Mouse (Mus musculus) adrenal gland, postnatal 10 days (tissue): ENCODE data around the gene Dus1l. TPM values are rescaled to one million over a fixed set of nuclear protein-coding genes. Genes with fewer than 3 reads are reported as not detected.
A peak's percentile ranks its signal among the peaks of the same experiment; 100 is the strongest.
"Not testable (repeated sequence)": the region's sequence is repeated elsewhere in the genome, so short reads cannot be mapped to it uniquely, and the experiment has no call there.

Source experiments
- DNase-seq: peaks from one replicate; pipeline ENCODE4 v3.0.0; 2021; ENCODE audit warnings: mixed read lengths
- long read RNA-seq, 2 experiments: library from polyadenylated mRNA; stranded (forward); transcript quantifications; one replicate each; pipeline ENCODE4 v2.0.0; 2021
- total RNA-seq, 2 experiments: library from RNA; stranded (reverse); gene quantifications; 2 replicates each; pipeline ENCODE4 v1.2.3; 2021

The Dus1l gene
- 10 to 100 TPM; 61.2 to 64.3 TPM for total RNA-seq
- long read RNA-seq, experiment 1, partial matches to known transcripts: 20 of 172 reads
- long read RNA-seq, experiment 1, other reads (novel, unspliced or antisense): 152 of 172 reads
- long read RNA-seq, experiment 2, partial matches to known transcripts: 36 of 100 reads
- long read RNA-seq, experiment 2, other reads (novel, unspliced or antisense): 64 of 100 reads

DNA sequence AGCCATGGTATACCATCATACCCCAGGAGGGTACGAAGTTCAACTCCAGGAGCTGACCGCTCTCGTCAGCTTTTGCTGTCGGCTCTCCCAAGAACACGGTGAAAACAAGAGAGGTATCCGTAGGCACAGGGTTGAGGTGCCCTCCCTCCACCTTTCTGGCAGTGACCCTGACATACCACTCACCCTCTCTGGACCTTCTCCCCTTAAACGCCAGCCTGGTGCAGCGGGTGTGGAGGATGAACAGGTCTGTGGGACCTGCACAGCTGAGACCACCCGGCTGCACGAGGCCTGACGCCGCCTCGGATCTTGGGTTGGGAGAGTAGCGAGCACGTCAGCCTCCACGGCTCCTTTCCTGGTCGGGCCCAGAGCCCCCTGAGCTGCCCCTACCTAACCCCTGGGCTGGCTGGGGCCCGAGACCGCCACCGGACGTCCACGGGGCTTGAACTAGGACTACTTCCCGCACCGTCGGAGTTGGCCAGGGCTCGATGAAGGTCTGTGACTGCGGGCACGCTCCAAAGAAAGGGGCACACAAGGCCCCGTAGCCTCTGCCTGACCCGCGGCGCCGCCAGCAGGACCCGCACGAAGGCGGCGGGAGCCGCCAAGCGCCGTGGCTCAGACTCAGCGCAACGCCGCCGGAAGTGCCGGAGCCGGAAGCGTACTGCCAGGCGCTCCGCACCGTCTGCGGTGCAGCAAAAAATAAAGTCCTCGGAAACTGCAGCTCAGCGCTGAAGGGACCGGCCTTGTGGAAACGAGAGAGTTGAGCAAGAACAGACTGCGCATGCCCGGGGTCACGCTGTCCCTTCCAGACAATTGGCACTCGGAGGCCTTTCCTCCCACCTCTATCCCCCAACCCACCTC lies at the start of gene Dus1l:
Gene Dus1l (minus strand): TSS at position 648 of the 858 bp plus-strand sequence.
- peak; percentile 99 for DNase-seq

DNA sequence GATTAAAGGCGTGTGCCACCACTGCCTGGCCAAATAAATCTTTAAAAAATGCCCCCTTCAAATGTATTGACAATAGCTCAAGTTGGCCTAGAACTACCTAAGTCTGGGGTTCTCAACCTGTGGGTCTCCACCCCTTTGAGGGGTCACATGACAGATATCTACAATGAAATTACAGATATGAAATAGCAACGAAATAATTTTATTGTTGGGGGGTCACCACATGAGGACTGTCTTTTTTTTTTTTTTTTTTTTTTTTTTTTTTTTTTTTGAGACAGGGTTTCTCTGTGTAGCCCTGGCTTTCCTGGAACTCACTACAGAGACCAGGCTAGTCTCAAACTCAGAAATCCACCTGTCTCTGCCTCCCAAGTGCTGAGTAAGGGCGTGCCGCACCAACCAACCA lies 48.1 kb upstream of the Dus1l start:
- no peak for DNase-seq

DNA sequence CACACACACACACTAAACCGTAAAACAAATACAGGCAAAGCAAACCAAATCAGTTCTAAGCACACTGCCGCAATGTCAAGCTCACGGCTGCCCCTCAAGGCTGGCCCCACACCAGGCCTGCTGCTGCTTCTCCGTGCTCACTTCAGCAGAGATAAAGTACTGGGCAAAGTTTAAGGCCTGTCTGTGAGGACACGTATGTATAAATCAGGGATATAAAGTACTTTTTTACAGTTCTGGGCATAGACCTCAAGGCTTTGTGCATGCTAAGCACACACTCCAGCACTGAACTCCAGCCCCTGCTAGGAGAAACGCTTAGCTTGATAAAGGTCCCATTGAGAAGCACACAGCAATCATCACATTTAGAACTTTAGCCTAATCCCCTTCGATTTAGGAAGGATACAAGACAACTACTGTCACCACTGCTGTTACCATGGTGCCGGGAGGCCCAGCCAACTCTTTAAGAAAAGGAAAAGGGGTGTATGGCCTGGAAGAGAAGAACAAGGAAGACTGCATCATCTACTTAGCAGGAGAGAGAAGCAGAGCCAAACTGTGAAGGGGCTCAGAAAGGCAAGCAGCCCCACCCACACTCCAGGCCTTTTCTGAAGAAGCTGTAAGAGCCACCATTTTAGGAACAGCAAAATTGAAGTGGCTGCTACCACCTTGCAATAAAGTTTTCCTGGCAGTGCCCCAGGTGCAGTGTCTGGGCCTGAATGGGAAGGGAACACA lies 37.5 kb upstream of the Dus1l start:
- DNase-seq: no peak

DNA sequence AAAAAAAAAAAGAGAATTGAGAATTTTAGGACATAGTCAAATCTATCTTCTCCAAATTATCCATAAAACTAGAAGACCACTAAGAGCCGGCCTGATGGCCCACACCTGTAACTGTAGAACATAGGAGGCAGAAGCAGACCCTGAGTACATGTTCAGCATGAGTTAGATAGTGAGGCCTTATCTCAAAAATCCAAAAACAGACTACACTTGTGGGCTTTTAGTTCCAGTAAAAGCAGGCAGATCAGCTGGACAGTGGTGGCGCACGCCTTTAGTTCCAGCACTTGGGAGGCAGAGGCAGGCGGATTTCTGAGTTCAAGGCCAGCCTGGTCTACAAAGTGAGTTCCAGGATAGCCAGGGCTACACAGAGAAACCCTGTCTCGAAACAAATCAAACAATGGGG lies 36.8 kb upstream of the Dus1l start:
- DNase-seq: not testable (repeated sequence)

DNA sequence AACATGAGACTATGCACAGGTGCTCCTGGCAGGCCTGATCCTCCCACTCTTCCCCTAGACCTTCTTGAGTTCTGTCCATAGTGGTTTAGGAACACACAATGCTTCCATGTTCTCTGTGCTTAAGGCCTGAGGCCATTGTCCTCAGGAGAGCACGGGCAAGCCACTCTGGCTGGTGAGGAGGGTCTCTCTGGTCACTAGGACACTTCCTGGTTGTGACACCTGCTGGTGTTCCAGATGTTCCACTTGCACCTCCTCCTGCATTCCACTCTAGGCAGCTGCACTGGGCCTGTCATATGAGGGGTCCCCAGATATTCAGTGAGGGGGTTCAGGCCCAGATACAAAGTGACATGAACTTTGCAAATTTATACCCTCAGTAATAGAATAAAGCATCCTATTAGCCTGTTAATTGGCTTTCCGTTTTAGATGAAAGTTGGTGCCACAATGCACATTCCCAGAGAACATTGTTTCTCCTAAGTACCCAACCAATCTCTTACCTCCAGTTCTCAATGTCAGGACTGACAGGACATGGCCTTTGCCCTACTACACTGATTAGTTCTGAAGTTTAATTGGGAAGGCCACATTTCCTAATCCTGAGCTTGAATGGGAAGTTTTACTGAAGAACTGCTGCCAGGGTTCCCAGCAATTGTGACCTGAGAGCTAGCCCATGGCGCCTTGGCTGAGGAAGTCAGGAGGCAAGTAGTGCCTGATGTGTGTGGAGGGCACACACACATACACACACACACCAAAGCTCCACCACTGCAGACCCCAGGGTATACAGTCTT lies 35.6 kb upstream of the Dus1l start:
- DNase-seq: no peak

DNA sequence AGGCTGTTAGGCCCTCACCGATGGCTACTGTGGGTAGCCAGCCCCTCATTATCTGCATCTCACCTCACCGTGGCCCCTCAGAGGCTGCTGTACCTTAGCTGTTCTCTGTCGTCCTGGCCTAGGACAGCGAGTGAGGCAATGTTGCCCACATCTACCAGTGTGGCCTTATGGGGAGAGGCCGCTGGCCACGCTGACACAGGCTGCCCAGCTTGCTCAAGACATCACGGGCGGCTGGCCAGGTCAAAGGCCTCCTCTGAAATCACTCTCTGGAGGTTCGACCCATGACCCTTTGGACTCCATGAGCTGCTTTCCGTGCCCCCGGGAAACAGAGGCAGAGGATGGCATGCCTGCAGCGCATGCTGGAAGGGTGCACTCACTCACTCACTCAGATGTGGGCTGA lies 34.5 kb upstream of the Dus1l start:
- DNase-seq: peak; percentile 74

DNA sequence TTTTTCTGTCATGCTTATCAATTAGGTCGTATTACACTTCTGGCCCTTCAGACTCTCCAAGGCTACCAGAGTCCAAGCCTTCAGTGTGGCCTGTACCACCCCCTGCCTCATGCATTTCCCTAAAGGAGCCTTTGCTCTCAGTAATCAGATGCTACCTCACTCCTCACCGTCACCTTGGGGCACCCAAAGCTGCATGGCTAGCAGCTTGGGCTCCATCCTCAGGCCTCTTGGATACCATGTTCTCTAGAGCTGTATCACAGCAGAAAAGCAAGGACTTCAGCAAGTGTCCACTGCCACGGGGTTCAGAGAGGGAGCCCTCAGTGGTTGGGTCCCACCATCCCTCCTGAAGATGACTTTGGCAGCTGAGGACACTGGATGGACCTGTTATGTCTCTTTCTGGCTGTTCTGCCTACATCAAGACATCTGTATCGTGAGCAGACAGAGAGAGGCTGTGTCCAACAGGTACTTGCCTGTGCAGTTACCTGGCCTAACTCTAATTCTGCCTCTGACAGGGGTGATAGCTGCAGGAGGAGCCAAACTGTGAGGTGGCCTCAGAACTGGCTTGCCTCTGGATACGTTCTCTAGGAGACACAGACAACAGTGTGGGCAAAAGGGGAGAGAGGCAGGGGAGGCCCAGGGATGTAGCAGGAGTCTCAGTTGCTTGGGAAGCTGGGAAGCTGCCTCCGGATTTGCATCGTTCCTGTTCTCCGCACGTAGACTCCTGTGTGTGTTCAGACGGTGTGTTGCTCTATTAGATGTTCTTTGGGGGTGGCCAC lies 33.7 kb upstream of the Dus1l start:
- no peak for DNase-seq

DNA sequence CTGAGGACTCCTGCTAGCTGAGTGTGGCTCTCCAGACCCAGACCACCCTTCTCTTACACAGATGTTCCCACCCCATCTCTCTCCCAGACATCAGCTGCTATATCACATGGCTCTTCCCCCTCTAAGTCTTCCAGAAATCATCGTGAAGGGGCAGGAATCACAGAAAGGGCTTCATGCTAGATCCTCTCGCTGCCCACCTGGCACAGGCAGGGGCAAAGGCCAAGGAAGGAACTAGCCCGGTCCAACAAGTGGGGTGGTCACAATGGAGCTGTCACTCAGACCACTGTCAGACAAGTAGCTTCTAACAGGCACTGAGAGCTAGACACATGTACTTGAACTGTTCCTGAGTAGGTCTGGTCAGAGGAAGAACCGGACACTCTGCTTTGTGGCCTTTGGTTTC lies 32.2 kb upstream of the Dus1l start:
- no peak for DNase-seq

DNA sequence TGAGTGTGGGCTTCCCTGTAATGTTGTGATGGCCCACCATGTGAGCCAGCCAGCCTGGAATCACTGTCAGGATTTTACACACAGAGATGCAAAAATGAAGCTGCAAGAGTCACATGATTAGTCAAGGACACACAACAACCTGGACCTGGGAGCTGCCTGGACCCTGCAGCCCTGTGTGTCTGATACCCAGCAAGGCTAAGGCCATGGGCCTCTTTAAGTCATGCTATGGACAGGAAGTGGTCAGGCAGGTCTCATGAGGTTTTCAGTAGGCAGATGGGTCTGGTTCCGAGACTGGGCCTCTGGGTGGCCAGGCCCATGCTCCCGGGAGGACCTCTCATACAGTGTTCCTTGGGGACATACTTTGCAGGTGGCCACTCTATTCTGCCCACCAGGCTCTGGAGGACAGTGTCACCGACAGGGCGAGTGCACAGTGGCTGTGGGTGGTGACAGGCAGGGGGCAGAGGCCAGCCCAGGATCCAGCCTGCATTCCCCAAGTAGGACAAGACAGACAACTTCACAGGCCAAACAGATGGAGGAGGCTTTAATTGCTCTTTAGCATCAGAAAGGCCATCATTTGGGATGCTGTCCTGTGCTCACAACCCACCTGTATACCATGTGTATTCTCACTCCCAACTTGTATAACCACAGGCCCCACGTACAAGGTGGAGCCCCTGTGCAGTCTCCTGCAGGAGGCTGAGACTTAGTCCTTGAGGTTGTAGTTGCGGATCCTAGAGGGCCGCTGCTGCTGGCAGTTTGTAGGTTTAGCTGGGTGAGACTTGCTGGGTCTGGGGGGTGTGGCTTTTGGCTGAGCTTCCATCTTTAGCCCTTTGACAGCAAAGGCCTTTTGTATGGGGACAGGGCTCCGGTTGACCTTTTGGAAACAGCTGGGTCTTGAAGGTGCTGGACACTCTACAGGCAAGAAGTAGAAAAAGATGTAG lies 30.1 kb upstream of the Dus1l start:
- no peak for DNase-seq

DNA sequence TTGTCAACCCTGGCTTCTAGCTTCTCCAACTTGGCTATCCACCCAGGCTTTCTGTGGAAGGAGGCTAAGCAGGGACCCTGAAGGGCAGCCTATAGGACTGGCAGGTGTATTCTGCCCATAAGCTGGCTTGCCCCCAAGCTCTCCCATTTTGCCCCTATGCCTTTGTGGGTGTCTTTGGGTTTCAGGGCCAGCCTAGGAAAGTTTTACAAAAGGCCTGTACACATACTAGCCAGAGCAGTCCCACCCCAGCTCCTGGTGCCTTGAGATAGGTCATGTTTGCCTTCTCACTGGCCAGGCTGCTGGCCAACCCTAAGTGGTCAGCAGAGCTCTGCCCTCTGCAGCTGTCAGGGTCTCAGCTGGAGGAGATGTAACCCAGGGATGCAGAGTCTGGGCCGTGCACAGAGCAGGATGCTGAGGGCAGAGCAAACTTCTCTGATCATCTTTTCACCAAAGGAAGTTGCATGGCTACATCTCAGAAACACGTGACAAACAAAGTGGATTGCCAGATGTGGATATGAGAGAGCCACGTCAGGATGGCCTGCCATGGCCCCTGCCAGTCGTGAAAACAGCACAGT lies 29.2 kb upstream of the Dus1l start:
- DNase-seq: no peak

DNA sequence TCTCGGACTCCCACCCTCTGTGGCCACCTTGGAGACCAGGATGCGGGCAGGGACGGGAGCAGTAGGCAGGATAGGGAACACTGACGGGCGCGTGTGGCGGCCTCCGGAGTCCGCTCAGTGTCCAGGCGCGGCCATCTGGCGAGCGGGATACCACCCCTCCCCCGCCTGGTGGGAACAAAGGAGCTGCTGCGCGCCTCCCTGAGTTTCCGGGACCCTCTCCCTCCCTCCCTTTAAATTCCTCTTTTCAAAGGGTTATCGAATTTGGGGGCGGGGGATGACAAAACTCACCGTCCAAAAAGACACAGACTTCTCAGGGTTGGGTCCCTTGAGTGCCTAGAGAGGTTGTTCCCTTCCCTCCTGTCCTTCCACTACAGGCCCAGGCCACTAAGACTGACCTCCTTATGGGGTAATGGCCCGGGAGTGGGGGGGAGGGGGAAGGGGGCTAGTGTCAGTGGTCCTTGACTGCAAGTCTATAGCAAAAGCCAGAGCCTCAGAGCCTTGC lies 28.6 kb upstream of the Dus1l start:
- DNase-seq: no peak

DNA sequence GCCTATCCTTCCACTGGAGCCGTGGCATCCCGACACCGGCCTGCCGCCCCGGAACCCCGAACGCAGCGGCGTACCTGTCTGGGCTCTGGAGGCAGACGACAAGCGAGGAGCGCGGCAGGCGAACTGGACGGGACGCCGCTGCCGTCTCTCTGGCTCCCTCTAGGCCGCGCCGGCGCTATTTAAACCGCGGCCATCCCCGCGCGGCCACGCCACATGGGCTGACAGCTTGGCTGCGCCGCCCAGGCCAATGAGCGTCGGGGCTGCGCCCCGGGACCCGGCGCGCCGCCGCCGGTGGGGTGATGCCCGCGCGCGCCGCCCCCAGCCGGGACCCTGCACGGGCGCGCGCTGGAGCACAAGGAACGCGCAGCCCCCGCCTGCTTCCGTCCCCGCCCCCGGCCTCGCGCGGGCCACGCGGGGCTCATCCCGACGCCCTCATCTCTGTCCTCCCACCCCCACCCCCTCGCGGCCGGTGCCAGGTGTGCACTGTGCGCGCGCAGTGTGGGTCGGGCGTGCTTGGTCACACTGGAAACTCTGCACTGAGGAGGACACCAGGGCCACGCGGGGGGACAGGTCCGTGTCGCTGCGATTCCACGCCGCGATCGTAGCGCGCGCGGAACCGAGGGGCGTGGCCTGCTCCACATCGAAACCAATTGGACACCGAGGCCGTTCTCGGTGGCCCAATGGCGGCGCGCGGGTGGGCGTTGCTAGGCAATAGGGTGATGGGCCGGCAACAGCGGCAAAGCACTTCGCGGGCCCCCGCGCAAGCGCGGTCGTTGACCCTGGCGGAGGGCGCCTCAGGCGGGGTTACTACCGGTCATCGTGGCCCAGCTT lies 28.0 kb upstream of the Dus1l start, which contains the start of gene Fasn:
Gene Fasn (minus strand): TSS at position 592 of the 831 bp plus-strand sequence.
- DNase-seq: peak; percentile 97

DNA sequence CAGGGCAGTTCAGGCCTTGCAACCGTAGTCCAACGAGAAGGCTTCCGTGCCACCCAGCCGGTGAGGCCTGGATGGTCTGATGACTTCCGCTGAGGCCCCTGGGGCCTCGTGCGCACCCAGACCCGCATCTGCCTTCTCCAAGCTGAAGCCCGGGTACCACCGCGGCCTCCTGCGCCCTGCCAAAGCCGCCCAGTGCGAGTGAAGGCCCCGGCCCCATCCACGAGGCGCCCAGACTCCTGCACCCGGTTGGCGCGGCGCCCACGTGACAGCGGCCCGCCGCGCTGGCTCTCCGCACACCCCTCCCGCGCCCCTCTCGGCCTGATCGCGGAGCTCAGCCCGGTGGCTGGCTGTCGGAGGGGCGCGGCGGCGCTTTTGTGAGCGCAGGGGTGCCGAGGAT lies 27.3 kb upstream of the Dus1l start:
- DNase-seq: peak; percentile 78

DNA sequence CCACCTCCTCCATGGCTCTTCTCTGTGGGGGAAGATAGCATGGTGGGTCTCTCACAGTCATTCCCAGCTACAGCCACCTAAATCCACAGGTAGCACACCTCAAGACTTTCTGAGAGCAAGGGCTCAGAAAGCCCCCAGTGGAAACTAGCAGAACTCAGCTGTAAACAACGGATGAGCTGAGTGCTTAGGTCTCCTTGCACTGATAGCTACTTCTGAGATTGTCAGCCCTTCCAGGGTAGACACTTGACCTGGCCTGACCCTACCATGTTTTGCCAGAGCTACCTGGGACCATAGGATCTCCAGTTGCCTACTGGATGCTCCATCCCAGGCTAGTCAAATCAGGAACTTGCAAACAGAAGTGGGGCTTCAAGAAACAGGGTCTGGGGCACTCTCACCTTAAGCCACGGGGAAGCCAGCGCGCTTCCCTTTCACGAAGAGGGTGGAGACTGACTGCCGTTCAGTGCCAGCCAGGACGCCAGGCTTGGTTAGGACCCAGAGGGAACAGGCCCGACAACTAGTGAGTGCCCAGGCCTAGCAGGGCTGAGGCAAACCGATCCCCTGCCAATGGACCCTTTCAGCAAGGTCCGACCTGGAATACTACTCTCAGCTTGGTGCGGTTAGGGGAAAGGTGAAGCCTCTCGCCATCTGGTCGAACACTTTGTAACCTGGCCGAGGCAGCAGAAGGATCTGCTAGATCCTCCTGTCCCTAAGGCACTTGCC lies 26.8 kb upstream of the Dus1l start:
- DNase-seq: peak; percentile 61

DNA sequence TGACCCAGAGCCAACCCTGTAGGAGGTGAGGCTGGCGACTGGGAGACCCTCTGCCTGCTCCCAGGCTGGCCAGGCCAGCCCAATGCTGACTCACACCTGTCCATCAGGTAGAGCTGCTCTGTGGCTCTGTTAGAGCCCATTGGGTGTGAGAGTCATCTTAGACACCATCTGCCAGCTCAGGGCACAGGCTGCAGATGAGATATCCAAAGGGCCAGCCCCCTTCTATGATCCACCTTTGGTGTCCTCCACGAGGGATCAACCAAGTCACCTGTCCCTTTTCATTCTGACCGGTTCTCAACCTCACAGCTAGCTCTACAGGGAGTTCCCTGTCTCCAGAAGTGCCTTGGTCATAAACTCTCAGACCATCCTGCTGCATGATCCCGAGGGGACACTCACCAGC lies 26.1 kb upstream of the Dus1l start:
- no peak for DNase-seq

DNA sequence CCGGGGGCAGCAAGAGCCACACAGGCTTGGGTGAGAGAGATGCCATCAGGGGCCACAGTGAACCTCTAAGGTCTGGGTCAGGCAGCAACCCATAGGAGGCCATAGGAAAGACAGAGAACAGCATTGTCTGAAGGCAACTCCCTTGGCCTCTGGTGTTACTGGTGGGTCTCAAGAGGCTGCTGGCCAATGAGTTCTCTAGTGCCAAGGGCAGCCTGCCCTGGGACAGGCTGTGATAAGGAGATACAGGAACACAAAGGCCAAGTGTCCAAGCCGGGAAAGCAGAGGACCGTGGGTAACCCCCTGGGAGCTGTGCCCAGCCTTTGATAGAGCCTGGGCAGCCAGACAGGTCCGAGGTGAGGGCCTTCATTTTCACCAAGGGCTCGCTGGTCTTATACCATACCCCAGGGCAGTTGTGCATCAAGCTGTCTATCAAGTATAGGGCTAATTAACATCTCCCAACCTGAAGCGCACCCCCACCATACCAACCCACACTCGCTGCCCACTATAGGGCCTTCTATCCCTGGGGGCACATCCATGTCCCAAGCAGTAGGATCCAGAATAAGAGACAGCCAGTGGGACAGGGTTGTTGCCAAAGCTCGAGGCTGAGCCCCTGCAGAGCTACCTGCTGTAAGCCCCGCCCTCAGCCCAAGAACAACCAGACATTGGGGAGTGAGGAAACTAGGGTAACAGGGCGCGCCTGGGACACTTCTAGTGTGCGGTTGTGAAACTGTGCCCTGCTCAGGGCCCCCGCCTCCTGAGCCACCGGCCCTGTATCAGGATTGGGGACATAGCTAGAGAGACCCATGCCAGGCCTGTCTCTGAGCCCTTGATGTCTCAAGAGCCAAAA lies 25.1 kb upstream of the Dus1l start:
- no peak for DNase-seq

DNA sequence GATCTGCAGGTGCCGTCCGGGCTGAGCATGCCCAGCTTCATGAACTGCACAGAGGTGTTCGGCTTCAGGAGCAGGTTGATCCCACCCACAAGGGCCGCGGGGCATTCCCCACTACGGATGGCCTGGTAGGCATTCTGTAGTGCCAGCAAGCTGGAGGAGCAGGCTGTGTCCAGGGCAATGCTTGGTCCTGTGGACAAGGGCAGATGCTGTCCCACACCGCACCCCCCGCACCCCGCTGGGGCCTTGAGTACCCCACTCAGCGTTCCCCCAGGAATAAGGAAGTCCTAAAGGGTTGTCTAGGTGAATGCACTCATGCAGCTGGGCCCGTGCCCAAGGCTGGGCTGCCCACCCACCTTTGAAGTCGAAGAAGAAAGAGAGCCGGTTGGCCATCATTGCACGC lies 24.3 kb upstream of the Dus1l start:
- no peak for DNase-seq
